Mouse (Mus musculus): ENCODE measurements at regions not wholly inside any gene's neighbourhood (a gene's known extent, or its start where the extent isn't known, plus 50 kb on each side); places are given as distances from the start of the nearest gene placed in this dataset.

DNA sequence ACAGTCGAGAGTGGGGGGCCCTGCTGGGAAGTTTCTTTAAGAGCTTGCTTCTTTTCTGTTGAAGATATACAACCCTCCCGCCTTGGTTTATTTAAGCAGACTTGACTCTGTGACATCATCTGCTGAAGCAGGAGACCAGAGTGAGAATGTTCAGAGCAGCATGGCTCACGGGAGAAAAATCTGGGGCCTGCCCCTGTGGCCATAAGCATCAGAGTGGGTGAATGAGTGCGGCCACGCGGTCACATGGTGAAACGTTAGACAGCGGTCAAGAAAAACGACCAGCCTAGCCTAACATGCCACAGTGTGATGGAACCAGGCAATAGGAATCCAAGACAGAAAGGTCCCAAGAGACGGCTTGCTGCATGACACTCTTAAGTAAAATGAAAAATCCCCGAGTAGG lies 95.2 kb upstream of the 1600014C23Rik start:
- DNase-seq (ENCODE audit: low spot score): no peak

DNA sequence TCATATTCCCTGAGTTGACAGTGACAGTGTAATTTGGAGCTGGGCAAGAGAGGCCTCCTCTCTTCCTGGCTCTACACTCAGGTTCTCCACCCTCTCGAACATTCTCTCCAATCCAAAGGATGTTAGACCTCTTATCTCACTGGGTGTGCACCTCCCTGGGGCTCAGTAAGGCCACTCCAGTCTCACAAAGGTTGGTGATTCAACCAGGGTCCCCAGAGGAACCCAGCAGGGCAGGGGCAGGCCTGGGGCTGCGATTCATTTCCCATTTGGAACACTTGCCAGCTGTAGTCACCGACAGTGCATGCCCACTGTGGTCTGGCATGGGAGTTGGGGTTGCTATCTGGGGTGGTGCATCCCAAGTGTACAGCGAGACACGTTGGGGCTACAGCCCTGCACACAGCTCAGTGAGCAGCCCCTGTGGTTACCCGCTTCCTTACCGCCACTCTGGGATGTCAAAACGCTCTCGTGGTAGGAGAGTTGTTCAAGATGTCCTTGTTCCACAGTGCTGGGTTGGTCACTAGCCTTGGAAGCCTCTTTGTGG lies 94.7 kb upstream of the 1600014C23Rik start:
- DNase-seq (ENCODE audit: low spot score): no peak

DNA sequence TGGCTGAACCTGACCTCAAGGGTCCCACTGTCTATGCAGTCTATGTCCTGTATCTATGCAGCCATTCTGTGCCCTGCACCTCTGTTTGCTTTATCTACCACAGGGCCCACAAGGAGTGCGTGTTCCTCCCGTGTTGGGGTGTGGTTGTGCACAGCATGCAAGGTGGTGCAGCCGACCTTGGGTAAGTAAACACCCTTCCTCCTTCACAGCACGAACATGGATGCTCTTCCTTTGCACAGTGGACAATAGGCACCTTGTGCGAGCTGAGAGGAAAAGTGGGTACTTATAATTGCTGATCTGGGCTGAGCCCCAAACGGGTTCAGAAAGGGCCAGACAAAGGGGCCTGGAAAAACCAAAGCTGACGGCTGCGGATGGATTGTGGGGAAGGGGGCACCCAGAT lies 91.3 kb upstream of the 1600014C23Rik start:
- no peak for DNase-seq (ENCODE audit: low spot score)

DNA sequence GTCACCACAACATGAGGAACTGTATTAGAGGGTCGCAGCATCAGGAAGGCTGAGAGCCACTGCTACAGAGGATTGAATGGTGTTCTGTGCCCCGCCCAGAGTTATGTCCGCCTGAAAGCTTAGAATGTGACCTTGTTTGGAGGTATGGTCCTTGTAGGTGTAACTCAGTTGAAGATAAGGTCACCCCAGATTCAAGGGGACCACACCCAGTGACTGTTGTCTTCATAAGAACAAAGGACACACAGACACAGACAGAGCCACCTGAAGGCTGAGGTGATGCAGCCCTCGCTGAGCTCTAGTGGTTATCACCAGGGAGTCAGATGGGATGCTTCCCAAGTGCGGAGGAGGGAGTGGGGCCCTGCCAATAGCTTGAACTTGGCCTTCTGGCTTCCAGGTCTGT lies 89.9 kb upstream of the 1600014C23Rik start:
- no peak for DNase-seq (ENCODE audit: low spot score)

DNA sequence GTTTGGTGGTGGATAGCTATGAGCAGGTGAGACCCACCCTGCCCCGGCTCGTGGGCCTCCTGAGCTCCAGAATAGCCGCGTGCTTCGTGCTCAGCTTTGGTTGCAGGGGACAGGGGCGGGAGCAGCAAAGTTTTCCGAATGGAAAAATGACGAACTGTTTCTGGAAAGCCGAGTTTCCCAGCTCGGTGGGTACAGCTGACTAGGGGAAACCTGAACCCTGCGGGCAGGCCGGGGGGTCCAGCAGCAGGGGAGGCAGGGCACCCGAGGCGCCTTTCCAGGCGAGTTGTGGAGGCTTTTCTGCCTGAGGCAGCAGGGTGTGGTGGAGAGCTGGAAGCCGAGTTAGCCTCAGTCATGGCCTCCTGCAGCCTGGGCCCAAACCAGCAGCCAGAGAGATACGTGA lies 88.8 kb upstream of the 1600014C23Rik start:
- DNase-seq (ENCODE audit: low spot score): no peak

DNA sequence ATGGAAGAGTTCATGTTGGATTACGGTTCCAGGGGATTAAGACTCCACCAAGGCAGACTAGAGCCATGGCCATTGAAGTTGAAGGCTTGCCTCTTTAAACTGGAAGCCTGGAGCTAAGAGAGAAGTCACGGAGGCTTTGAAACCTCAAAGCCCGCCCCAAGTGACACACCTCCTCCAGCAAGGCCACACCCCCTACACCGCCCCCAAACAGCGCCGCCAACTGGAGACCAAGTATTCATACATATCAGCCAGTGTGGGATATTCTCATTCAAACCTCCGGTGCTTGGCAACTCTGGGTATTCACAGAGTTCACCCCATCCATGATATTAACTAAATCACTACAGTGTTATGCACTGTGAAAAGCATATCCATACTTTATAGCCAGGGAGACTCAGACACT lies 87.7 kb upstream of the 1600014C23Rik start:
- no peak for DNase-seq (ENCODE audit: low spot score)

DNA sequence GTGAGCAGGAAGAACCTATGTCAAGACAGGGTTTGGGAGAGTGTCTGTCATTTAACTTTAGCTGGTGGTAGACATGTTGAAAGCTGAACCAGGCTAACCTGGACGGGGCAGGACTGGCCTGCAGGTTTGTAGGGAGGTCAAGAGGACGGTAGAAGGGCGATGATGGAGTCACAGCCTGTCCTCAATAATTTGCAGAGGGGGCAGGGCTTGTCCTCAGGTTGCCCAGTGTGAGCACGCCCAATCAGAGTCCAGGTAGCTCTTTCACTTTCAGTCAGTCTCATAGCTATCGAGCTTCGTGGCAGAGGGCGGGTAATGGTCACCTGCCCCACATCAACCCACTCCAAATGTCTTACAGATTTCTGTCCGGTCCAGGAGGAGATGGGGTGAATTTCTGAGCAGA lies 85.5 kb upstream of the 1600014C23Rik start:
- DNase-seq (ENCODE audit: low spot score): no peak

DNA sequence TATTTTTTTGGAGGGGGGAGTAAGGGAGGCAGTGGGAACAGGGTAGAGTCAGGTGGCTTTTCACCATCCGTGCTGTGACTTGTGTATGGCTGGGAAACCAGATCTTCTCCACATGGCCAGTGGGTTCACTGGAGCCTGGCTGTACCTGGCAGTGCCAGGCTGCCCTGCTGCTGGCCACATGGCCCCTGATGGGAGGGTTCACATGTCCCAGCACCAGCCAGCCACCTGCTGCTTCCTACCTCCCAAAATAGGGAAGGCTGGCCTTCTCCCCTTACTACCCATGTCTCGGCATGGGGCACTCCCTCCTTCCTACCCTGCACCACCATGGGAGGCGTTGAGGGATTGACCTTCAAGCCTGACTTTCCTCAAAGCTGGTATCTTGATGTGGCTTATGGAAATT lies 82.9 kb upstream of the 1600014C23Rik start:
- DNase-seq (ENCODE audit: low spot score): peak; percentile 85

DNA sequence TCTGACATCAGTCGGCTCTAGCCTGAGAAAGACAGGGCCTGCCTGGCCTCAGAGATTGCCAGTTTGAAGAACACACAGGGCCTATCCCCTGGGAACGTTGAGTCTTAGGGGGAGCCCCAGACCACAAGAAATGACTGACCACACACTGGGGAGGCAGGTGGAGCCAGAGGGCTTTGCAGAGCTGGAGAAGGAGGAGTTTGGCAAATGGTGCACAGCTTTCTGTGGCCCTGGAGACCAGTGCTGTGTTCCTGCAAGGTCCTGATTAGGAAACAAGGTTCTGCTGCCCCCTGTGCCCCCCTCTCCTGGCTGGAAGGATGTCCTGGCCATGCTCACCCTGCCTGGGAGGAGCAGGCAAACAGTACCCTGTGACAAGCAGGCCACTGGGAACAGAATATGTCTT lies 82.2 kb upstream of the 1600014C23Rik start:
- DNase-seq (ENCODE audit: low spot score): peak; percentile 89

DNA sequence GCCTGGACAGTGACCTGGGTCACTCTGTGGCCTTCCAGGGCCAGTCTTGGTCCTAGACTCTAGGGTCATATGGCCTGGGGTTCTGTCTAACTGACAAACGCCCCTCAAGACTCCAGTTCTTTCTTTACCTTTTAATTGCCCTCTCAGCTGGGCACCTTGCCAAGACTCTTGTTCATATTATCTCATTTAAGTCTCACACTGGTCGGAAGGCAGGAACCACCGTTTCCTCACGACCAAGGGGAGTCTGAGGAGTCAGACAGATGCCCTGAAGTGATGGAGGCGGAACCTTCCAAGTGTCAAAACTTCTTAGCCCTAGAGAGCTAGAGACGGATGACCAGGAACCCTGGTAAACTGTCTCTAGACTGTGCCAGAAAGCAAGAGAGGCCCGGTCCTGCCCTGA lies 81.7 kb upstream of the 1600014C23Rik start:
- no peak for DNase-seq (ENCODE audit: low spot score)

DNA sequence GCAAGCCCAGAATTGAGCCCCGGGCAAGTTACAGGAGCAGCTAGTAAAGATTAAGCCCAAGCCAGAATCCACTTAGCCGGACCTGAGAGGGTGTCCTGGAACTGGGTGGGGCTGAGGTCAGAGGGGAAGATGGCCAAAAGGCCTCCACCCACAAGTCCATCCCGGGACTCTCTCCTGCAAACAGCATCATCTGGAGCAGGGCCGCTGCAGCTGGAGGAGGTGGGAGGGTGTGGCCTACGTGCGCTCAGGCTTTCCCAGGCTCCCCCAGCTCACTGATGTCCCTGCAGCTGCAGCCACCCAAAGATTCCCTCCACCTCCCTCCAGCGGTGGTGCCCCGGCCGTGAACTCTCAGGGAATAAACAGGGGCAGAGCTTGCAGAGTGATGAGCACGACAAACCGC lies 80.9 kb upstream of the 1600014C23Rik start:
- peak; percentile 65 for DNase-seq (ENCODE audit: low spot score)

DNA sequence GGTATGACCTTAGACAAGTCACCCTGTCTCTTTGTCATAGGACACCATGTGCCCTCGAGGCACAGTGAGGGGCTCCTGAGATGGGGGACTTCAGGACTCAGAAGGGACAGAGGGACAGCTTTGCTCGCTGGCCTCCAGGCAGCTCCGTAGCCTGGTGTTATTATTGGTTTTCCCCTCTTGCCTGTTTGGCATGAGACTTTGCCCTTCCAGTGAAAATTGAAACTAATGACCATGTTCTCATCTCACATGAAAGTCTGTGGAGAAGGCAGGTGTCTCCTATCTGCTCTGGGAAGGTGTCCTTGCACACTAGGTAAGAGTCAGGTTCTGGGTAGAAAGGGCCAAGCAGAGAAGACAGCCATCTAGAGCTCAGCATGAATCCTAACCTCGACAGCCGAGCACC lies 80.3 kb upstream of the 1600014C23Rik start:
- peak; percentile 44 for DNase-seq (ENCODE audit: low spot score)

DNA sequence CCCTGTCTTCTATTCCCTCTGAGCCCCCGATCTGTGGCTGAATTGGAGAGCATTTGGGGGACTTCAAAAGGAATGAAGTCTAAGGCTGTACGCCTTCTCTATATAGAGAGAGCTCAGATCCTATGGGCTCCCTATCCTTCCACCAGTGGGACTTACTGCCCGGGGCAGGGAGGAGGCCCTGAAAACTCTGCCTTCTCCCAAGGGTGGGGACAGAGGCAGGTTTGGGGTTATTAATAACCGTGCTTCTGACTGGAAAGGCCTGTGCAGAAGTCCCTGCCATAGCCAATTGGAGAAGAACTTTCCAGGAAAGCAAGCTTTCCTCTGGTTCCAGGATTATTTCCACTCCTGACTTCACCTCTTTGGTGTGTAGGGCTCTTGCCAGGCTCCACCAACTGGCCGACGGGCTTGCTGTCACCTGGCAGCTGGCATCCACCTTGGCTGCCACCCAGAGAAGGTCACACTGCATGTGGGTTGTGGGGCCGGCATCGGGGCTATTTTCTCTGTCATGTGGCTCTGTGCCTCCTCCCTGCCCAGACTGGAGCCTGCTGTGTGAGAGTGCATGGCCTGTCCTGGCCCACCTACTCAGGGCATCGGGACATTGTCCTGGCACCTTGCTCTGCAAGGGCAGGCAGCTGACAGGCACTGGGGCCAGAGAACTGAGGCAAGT lies 78.8 kb upstream of the 1600014C23Rik start:
- peak; percentile 95 for DNase-seq (ENCODE audit: low spot score)

DNA sequence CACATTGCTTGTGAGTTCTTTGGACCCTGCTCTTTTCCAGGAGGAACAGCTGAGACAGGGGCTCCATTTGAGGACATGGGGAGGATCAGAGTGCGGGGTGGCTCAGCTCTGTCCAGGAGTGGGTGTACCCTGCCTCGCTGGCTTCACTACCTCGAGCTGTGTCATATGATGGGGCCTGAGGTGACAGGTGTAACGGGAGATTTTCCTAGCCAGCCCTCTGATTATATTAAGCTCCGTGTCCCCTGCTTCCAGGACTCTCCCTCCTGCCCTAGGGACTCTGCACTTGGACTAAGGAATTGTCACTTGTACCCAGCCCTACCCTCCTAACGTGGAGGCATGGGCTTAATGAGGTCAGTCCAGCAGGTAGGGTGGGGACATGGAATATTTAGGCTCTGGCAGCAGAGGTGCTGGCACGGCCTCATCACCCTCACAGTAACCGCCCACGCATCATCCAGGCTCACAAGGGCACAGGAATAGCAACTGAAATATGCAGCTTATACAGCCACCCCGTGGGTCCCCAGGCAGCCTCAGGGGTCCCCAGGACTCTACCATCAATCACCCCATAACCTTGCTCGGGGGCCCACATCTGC lies 78.1 kb upstream of the 1600014C23Rik start:
- peak; percentile 55 for DNase-seq (ENCODE audit: low spot score)

DNA sequence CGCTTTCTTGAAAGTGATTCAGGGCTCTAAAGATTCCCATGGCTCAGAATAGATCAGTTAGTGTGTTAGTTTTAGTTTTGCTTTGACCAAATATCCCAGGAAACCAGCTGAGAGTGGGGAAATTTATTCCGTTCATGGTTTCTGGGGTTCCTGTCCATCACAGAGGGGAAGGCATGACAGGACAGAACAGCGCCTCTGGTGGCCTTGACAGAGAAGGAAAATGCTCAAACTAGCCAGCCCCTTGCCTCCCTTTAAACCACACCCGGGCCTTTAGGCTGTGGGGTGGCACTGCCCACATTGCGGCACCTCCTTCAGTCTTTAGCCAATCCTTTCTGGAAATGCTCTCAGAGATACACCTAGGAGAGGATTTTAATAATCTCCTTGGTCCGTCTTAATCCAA lies 76.1 kb upstream of the 1600014C23Rik start:
- DNase-seq (ENCODE audit: low spot score): no peak

DNA sequence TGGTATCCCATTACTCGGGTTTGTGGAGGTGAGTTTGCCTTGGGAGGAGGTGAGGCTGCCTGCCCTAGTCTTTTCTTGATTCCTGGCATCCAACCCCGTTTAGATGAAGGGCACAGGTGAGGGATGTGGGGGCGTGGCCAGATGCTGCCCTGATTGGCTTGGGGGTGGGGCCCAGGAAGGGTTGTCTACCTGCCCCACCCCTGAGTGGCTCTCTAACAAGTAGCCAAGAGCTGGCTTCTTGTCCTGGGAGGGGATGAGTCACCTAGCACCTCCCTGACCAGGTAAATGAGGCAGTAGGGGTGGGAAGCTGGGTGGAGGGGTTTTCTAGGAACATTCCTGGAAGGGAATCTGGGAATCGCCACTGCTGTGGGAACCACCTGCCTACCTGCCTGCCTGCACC lies 74.7 kb upstream of the 1600014C23Rik start:
- no peak for DNase-seq (ENCODE audit: low spot score)

DNA sequence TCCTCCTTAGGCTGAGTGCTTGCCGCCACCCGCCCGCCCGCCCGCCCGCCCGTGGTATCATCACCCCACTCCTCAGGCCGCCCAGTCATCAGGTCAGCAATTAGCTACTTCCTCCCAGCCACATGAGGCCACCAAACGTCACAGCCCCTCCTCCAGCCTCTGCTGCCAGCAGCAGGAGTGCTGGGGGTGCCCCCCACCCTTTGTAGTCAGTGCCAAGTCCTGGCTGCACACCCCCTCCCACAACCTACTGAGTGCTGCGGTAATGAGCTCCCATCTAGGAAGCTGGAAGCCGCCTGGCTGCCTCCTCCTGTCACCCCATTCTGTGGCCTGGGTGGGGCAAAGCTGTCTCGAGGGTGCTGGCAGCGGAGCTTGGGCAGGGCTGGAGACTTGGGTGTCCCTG lies 73.8 kb upstream of the 1600014C23Rik start:
- DNase-seq (ENCODE audit: low spot score): no peak

DNA sequence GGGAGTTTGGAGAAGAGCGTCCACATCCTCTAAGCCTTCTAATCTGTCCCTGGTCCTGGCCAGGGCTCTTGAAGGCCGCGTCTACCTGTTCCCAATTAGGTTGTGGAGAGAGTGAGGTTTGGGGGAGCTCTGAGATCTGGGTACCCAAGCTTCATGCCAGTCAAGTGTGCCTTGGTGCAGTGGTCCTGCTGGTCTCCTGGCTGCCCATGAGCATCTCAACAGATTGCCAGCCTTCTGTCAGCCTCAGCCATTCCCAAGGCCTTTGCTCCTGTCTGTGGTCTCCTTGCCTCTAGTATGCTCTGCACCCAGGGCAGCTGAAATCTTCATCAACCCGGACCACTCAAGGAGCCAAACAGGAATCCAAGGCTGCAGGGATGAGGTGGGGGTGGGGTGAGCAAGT lies 73.2 kb upstream of the 1600014C23Rik start:
- no peak for DNase-seq (ENCODE audit: low spot score)

DNA sequence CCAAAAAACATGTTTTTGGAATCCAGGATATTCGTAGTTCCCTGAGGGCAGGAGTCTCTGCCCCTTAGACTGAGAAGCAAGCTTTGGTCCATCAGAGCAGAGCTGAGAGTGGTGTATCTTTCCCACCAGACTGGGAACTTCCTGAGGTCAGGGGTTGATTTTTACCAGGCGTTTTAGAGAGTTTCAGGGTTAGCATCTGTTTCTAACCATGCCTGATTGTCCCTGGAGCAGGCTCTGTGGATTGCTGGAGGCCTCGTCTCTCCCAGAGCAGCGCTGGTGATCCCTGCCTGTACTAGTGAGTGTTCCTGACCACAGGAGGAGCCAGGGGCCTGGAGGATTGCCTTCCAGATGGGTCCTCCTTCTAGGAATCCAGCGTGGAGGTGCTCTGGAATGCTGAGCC lies 72.8 kb upstream of the 1600014C23Rik start:
- DNase-seq (ENCODE audit: low spot score): no peak

DNA sequence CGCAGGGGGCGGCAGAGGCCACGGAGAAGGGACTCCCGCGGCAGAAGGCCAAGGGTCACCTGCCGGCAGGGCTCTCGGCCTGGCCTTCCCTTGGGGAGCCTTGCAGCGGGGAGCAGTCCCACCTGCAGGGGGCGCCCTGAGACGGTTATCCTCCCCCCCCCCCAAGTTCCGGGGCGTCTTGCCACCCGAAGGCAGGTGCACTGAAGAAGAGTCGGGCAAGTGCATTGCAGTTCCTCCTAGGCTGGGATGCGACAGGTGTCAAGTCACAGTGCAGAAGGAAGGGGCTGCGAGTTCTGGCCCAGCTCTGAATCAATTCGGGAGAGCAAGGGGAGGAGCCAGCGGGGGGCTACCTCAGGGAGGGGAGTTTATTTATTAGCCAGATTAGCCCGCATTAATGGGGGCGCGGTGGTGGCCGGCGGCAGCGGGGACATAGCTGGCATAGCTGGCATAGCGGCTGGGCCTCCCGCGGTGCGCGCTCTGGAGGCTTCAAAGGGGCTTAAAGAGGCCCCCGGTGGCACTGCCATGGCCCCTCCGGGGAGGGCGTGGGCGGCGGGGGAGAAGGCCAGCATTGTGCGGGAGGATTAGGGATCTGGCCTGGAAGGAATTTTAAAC lies 71.9 kb upstream of the 1600014C23Rik start:
- DNase-seq (ENCODE audit: low spot score): peak; percentile 50

DNA sequence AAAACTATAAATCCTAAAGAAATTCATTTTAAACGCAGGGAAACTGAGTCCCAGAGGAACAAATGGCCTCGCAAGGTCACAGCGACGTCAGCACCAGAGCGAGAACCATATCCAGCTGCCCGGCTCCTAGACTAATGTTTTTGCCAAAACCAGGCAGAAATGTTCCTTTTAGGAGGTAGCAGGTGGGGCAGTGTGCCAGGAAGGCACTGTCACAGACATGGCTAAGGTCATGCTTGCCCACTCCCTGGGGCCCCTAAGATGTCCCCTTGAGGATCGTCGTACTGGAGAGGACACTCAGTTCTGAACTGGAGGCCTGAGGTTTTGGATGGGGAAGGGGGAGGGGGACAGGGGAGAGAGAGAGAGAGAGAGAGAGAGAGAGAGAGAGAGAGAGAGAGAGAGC lies 69.7 kb upstream of the 1600014C23Rik start:
- no peak for DNase-seq (ENCODE audit: low spot score)

DNA sequence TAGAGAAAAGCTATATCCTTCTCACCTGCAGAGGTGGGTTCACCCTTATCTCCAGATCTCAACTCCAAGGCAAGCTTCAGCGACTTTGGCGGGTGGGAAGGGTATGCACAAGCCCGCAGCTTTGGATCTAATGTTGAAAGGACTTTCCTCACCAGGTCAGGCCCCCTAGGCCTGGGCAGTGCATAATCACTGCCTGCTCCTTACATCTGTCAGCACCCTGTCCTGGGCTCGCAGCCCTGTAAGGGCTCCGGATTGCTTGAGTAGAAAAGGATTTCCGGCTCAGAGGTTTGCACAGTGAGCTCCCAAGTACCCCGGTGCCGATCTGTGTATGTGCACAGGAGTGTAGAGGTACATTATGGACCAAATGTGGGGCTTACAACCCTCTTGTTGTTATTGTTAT lies 68.8 kb upstream of the 1600014C23Rik start:
- no peak for DNase-seq (ENCODE audit: low spot score)

DNA sequence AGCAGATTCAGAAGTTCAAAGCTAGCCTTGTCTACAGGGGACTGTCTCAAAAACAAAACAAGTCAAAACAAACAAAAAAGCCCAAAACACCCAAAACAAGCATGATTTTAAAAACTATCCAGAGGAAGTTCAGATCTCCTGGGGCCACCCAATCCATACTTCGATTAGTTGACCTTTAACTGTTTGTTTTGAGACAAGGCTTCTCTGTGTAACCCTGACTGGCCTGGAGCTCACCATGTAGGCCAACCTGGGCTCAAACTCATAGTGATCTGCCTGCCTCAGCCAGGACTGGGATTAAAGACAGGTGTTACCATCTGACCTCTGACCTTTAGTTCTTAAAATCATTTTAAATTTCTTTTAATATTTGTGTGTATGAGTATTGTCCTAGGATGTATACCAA lies 66.1 kb upstream of the 1600014C23Rik start:
- no peak for DNase-seq (ENCODE audit: low spot score)

All from gastrocnemius, adult 18-20 months (tissue).